Mouse (Mus musculus): ENCODE results near the gene Atp13a4. TPM values are rescaled to one million over a fixed set of nuclear protein-coding genes. Genes with fewer than 3 reads are reported as not detected.

Atp13a4 gene
- polyA plus RNA-seq (2011; ENCODE audit: insufficient read depth, insufficient read length, low replicate concordance, missing spikeins): not detected in 2 replicates

GRCm38 (mm10) chr16:29544829-29545228 lies at the start of gene Atp13a4:
Gene Atp13a4, minus strand, starts transcription at chr16:29544864.
- no peaks in the 10 kb centered on the region for H3K4me1 ChIP-seq (ENCODE audit: control insufficient read depth, insufficient read depth, low read length)
- no peak within 1 kb of the TSS for H3K4me3 ChIP-seq (replicated peaks; ENCODE audit: control insufficient read depth, low read depth, low read length)
- no peak for TF ChIP-seq POLR2A (IDR thresholded peaks at IDR 0.05; ENCODE audit: borderline replicate concordance, control insufficient read depth, low read depth, low read length)
- no peak within 1 kb of the TSS for H3K27ac ChIP-seq (ENCODE audit: control insufficient read depth, insufficient read depth, low read depth, low read length, poor library complexity)
- 51% methylated on average over 11 of the region's 11 CpGs for WGBS

- WGBS: 85% methylated on average over 7 of the region's 7 CpGs
- TF ChIP-seq CTCF (IDR thresholded peaks at IDR 0.05; ENCODE audit: control insufficient read depth, insufficient read depth, low read length) (no peak), POLR2A (IDR thresholded peaks at IDR 0.05; ENCODE audit: borderline replicate concordance, control insufficient read depth, low read depth, low read length) (no peak)
- H3K4me3 ChIP-seq (replicated peaks; ENCODE audit: control insufficient read depth, low read depth, low read length): no peak overlapping the region
- H3K4me1 ChIP-seq (ENCODE audit: control insufficient read depth, insufficient read depth, low read length): no peaks in the 10 kb centered on the region; the same call in 1 of the 2 replicates
- no peak overlapping the region for H3K27ac ChIP-seq (ENCODE audit: control insufficient read depth, insufficient read depth, low read depth, low read length, poor library complexity)
Observed at GRCm38 (mm10) chr16:29592171-29592570, 47.5 kb upstream of the Atp13a4 start.

DNA sequence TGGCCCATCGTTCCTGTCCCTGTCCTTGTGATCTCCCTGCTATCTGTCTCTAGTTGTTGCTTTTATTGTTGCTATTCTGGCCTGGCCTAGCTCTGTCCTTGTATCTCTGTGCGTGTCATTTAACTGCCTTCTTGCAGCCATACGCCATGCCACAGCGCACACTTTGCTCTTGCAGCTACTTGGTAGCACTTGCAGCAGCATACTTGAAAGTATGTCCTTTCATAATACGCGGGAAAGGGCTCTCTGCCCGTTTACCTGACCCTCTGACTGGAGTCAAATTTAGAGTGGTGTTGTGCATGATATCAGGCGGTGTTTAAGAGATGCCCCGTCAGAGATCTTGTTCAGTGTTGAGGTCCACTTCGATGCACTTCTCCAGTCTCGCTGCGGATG lies 35.1 kb upstream of the Atp13a4 start:
- WGBS: 3% methylated on average over 12 of the region's 12 CpGs
- no peak overlapping the region for H3K27ac ChIP-seq (ENCODE audit: control insufficient read depth, insufficient read depth, low read depth, low read length, poor library complexity)
- no peak for TF ChIP-seq CTCF (IDR thresholded peaks at IDR 0.05; ENCODE audit: control insufficient read depth, insufficient read depth, low read length)
- TF ChIP-seq POLR2A (IDR thresholded peaks at IDR 0.05; ENCODE audit: borderline replicate concordance, control insufficient read depth, low read depth, low read length): no peak
- no peaks in the 10 kb centered on the region; the same call in 1 of the 2 replicates for H3K4me1 ChIP-seq (ENCODE audit: control insufficient read depth, insufficient read depth, low read length)
- peak overlapping the region; percentile 72 for H3K4me3 ChIP-seq (replicated peaks; ENCODE audit: control insufficient read depth, low read depth, low read length)

- Histone ChIP-seq H3K4me3 (replicated peaks; ENCODE audit: control insufficient read depth, low read depth, low read length) (peak within 1 kb of the TSS; percentile 72), H3K27ac (ENCODE audit: control insufficient read depth, insufficient read depth, low read depth, low read length, poor library complexity) (peak within 1 kb of the TSS; percentile 35; the same call in 1 of the 2 replicates), H3K4me1 (ENCODE audit: control insufficient read depth, insufficient read depth, low read length) (no peaks in the 10 kb centered on the region; the same call in 1 of the 2 replicates)
- under 1% methylated on average over 39 of the region's 39 CpGs for WGBS
- TF ChIP-seq CTCF (IDR thresholded peaks at IDR 0.05; ENCODE audit: control insufficient read depth, insufficient read depth, low read length): no peak
- TF ChIP-seq POLR2A (IDR thresholded peaks at IDR 0.05; ENCODE audit: borderline replicate concordance, control insufficient read depth, low read depth, low read length): peak; percentile 84; the same call in 1 of the 2 replicates
Observed at GRCm38 (mm10) chr16:29579167-29579786, 34.6 kb upstream of the Atp13a4 start, which contains the start of gene Opa1. Gene Opa1, plus strand, starts transcription at chr16:29579334.

GRCm38 (mm10) chr16:29575620-29576019 lies 31.0 kb upstream of the Atp13a4 start:
- Histone ChIP-seq H3K27ac (ENCODE audit: control insufficient read depth, insufficient read depth, low read depth, low read length, poor library complexity) (no peak overlapping the region), H3K4me1 (ENCODE audit: control insufficient read depth, insufficient read depth, low read length) (no peaks in the 10 kb centered on the region; the same call in 1 of the 2 replicates), H3K4me3 (replicated peaks; ENCODE audit: control insufficient read depth, low read depth, low read length) (no peak overlapping the region)
- TF ChIP-seq POLR2A (IDR thresholded peaks at IDR 0.05; ENCODE audit: borderline replicate concordance, control insufficient read depth, low read depth, low read length) (no peak), CTCF (IDR thresholded peaks at IDR 0.05; ENCODE audit: control insufficient read depth, insufficient read depth, low read length) (no peak)
- 8% methylated on average over 5 of the region's 5 CpGs for WGBS

- TF ChIP-seq CTCF (IDR thresholded peaks at IDR 0.05; ENCODE audit: control insufficient read depth, insufficient read depth, low read length): no peak
- TF ChIP-seq POLR2A (IDR thresholded peaks at IDR 0.05; ENCODE audit: borderline replicate concordance, control insufficient read depth, low read depth, low read length): no peak
- Histone ChIP-seq H3K4me1 (ENCODE audit: control insufficient read depth, insufficient read depth, low read length) (no peaks in the 10 kb centered on the region), H3K27ac (ENCODE audit: control insufficient read depth, insufficient read depth, low read depth, low read length, poor library complexity) (no peak overlapping the region), H3K4me3 (replicated peaks; ENCODE audit: control insufficient read depth, low read depth, low read length) (no peak overlapping the region)
- 1% methylated on average over 4 of the region's 4 CpGs for WGBS
Observed at GRCm38 (mm10) chr16:29574013-29574412, 29.3 kb upstream of the Atp13a4 start.

DNA sequence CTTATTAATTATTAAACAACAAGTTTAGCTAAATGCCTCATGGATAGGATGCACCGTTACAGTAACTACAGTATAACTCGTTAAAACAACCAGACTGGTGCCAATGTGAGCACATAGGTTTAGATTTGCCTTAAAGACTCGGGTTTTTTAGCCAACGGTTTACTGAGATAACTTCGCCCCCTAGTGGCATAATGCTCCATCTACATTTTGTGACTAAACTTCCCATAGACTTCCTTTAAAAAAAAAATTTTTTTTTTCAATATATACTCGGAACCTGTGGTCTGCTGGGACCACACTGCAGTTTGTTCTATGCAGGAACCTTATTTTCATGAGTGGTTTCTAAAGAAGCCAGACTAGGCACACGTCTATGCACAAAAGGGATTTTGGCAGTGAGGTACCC lies 16.2 kb upstream of the Atp13a4 start:
- H3K4me1 ChIP-seq (ENCODE audit: control insufficient read depth, insufficient read depth, low read length): no peaks in the 10 kb centered on the region
- H3K4me3 ChIP-seq (replicated peaks; ENCODE audit: control insufficient read depth, low read depth, low read length): no peak overlapping the region

DNA sequence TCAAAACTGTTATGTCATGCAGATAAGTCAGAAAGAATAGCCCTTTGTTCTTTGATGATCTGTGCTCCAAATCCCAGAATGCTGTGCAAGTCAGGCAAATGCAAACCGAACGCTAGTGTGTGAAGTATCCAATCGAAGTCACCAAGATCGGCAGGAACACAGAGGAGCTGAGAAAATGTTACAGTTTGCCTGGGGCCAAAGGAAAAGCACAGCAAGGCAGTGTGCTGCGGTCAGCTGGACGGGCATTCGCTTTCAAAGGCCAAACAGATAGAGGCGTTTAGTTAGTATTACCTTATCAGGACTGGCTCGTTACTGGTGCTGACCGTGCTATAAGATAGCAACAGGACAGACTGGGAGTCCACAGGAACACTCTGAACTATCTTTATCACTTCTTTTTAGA lies 15.8 kb upstream of the Atp13a4 start:
- H3K4me3 ChIP-seq (replicated peaks; ENCODE audit: control insufficient read depth, low read depth, low read length): no peak overlapping the region
- H3K4me1 ChIP-seq (ENCODE audit: control insufficient read depth, insufficient read depth, low read length): no peaks in the 10 kb centered on the region
- WGBS: 63% methylated on average over 10 of the region's 10 CpGs
- TF ChIP-seq CTCF (IDR thresholded peaks at IDR 0.05; ENCODE audit: control insufficient read depth, insufficient read depth, low read length): no peak
- TF ChIP-seq POLR2A (IDR thresholded peaks at IDR 0.05; ENCODE audit: borderline replicate concordance, control insufficient read depth, low read depth, low read length): no peak
- H3K27ac ChIP-seq (ENCODE audit: control insufficient read depth, insufficient read depth, low read depth, low read length, poor library complexity): no peak overlapping the region

More for the DNA sequence above, 16.2 kb upstream of the Atp13a4 start:
- WGBS: 4% methylated on average over 7 of the region's 7 CpGs
- H3K27ac ChIP-seq (ENCODE audit: control insufficient read depth, insufficient read depth, low read depth, low read length, poor library complexity): no peak overlapping the region
- no peak for TF ChIP-seq POLR2A (IDR thresholded peaks at IDR 0.05; ENCODE audit: borderline replicate concordance, control insufficient read depth, low read depth, low read length)
- TF ChIP-seq CTCF (IDR thresholded peaks at IDR 0.05; ENCODE audit: control insufficient read depth, insufficient read depth, low read length): no peak
